Mouse (Mus musculus) intestine, embryonic 16.5 days (tissue): ENCODE results near the gene Krtap5-2. TPM values are rescaled to one million over a fixed set of nuclear protein-coding genes. Genes with fewer than 3 reads are reported as not detected.
"Not testable (repeated sequence)": the region's sequence is repeated elsewhere in the genome, so short reads cannot be mapped to it uniquely, and the experiment has no call there.

Experiments used
- ATAC-seq: fragments of 200-750 bp; cut with Nextera tagmentation; 2 replicates; pipeline ENCODE4 v1.8.0; 2017; ENCODE audit warnings: moderate TSS enrichment, moderate library complexity
- H3K27ac ChIP-seq: fragments of 300-500 bp; sonication (generic); 2 replicates; pipeline ENCODE4 v1.5.1; 2014; ENCODE audit warnings: mild to moderate bottlenecking, low read length
- H3K27me3 ChIP-seq: fragments of 300-500 bp; sonication (generic); replicated peaks from 2 replicates; pipeline ENCODE4 v1.6.1; 2014; ENCODE audit warnings: low read length, control low read depth, mixed read lengths; ENCODE audit not compliant: control insufficient read depth, insufficient read depth
- H3K36me3 ChIP-seq: fragments of 300-500 bp; sonication (generic); 2 replicates; pipeline ENCODE4 v1.6.1; 2014; ENCODE audit warnings: low read length, control low read depth; ENCODE audit not compliant: control insufficient read depth, insufficient read depth
- H3K4me1 ChIP-seq: fragments of 300-500 bp; sonication (generic); 2 replicates; pipeline ENCODE4 v1.6.1; 2014; ENCODE audit warnings: low read length, control low read depth, mixed read lengths; ENCODE audit not compliant: control insufficient read depth, insufficient read depth
- H3K4me2 ChIP-seq: fragments of 300-500 bp; sonication (generic); 2 replicates; pipeline ENCODE4 v1.6.1; 2014; ENCODE audit warnings: low read depth, low read length, control low read depth
- H3K4me3 ChIP-seq: fragments of 300-500 bp; sonication (generic); 2 replicates; pipeline ENCODE4 v1.5.1; 2014; ENCODE audit warnings: mild to moderate bottlenecking, low read length
- H3K9ac ChIP-seq: fragments of 300-500 bp; sonication (generic); 2 replicates; pipeline ENCODE4 v1.6.1; 2014; ENCODE audit warnings: low read depth, low read length
- H3K9me3 ChIP-seq: fragments of 300-500 bp; sonication (generic); 2 replicates; pipeline ENCODE4 v1.6.1; 2016; ENCODE audit warnings: low read length, control low read depth; ENCODE audit not compliant: control insufficient read depth
- WGBS: fragments of 180-500 bp; shearing (Covaris S2); extraction: QIAGEN DNeasy Blood & Tissue Kit; methylation state at CpG from one replicate; pipeline ENCODE4 v1.1.7; 2014; 5-methylcytosine and 5-hydroxymethylcytosine counted together
- polyA plus RNA-seq: library from polyadenylated mRNA; unstranded; fragments of >200 nt; fragmentation: Nextera tagmentation; extraction: Ambion mirVana; gene quantifications from 2 replicates; pipeline ENCODE4 v1.2.1, GENCODE M21; 2015

Gene Krtap5-2
- polyA plus RNA-seq, 1 experiment from 2014 or later: not detected

DNA sequence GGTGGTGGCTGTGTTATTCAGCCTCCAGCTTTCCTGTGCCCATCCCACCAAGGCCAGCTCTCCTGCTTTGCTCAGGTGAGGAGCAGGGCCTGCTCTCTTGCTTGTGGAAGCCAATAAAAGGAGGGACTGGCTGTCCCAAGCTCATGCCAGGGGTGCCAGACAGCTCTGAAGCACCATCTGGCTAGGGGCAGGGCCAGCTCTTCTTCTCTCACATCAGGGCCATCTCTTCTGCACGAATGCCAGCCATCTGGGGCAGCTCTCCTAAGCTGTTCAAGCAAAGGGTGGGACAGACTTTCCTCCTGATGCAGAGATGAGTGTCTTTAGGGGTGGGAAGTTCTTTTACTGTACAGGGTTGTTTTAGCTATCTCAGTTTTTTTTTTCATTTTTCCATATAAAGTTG, 5.2 kb upstream of the Krtap5-2 start:
- WGBS: 60% methylated on average over 1 of the region's 1 CpGs
- no peaks in the 10 kb centered on the region for H3K36me3 ChIP-seq
- no peaks in the 10 kb centered on the region for H3K4me1 ChIP-seq
- no peak overlapping the region for H3K27ac ChIP-seq
- no peak overlapping the region for H3K9ac ChIP-seq
- H3K4me2 ChIP-seq: no peak overlapping the region
- no peak for ATAC-seq
- H3K9me3 ChIP-seq: no peaks in the 10 kb centered on the region
- H3K27me3 ChIP-seq: no peaks in the 10 kb centered on the region
- no peak overlapping the region for H3K4me3 ChIP-seq

- no peak overlapping the region for H3K4me3 ChIP-seq
- no peak overlapping the region for H3K4me2 ChIP-seq
- no peaks in the 10 kb centered on the region for H3K27me3 ChIP-seq
- no peak overlapping the region for H3K9ac ChIP-seq
- no peaks in the 10 kb centered on the region for H3K9me3 ChIP-seq
- no peaks in the 10 kb centered on the region for H3K36me3 ChIP-seq
- ATAC-seq: no peak
- no peaks in the 10 kb centered on the region for H3K4me1 ChIP-seq
- WGBS: 76% methylated on average over 1 of the region's 1 CpGs
- H3K27ac ChIP-seq: no peak overlapping the region
Measured at GRCm38 (mm10) chr7:142178685-142179084, 2.9 kb upstream of the Krtap5-2 start.

DNA sequence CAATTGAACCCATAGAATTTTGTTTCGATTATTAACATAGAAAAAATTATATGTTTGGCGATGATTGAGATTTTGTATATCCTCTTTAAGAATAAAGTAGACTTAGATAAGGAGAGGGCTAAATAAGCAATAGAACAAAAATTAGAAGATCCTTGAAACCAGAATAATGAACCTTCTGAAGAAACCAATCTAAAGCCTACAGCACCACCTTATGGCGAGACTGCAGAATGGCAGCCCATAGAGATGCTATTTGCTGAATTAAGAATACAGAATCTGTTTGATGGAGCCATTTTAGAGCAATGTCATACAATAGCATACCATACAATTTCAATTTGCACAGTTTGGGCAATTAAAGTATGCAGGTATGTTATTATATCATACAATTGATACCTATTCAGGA, 6.0 kb downstream of the Krtap5-2 start:
- no peak overlapping the region for H3K27ac ChIP-seq
- no peak for ATAC-seq
- no peaks in the 10 kb centered on the region for H3K9me3 ChIP-seq
- no peak overlapping the region for H3K4me3 ChIP-seq
- H3K27me3 ChIP-seq: no peaks in the 10 kb centered on the region
- H3K9ac ChIP-seq: no peak overlapping the region
- H3K36me3 ChIP-seq: no peaks in the 10 kb centered on the region
- 50% methylated on average over 3 of the region's 3 CpGs for WGBS
- no peaks in the 10 kb centered on the region for H3K4me1 ChIP-seq
- H3K4me2 ChIP-seq: no peak overlapping the region

DNA sequence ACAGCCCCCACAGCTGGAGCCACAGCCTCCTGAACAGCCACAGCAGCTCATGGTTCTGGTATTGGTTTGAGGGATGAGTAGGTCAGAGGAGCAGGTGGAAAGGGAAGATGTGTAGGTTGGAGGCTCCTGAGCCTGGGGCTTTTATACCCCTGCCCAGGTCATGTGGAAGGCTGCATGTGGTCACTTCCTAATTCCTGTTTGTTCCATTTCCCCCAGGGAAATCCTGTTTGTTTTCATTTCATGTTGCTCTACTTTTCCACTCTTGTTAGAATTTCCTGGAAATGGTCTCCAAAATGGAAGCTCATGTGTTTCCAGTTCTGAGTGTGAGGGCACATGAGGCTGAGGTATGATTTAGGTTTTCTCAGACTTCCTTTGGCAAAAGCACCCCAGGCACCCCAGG, 10.2 kb downstream of the Krtap5-2 start, which contains the start of gene Gm4553:
Gene Gm4553 (minus strand): TSS at position 101 of the 400 bp plus-strand sequence.
- not testable (repeated sequence) for H3K27me3 ChIP-seq, H3K27ac ChIP-seq, H3K4me3 ChIP-seq, H3K9me3 ChIP-seq, H3K4me2 ChIP-seq, H3K9ac ChIP-seq, H3K4me1 ChIP-seq, H3K36me3 ChIP-seq, ATAC-seq

GRCm38 (mm10) chr7:142159366-142159765, 16.4 kb downstream of the Krtap5-2 start:
- WGBS: 94% methylated on average over 3 of the region's 3 CpGs
- Histone ChIP-seq H3K4me2 (no peak overlapping the region), H3K27ac (no peak overlapping the region), H3K4me1 (no peaks in the 10 kb centered on the region), H3K9me3 (no peaks in the 10 kb centered on the region), H3K9ac (no peak overlapping the region), H3K36me3 (no peaks in the 10 kb centered on the region), H3K4me3 (no peak overlapping the region), H3K27me3 (no peaks in the 10 kb centered on the region)
- no peak for ATAC-seq

GRCm38 (mm10) chr7:142157013-142157412, 18.8 kb downstream of the Krtap5-2 start, which contains the start of gene Gm29735:
Gene Gm29735 (minus strand): TSS chr7:142157113.
- H3K27me3 ChIP-seq, H3K27ac ChIP-seq, ATAC-seq, H3K4me3 ChIP-seq, H3K9me3 ChIP-seq, H3K4me1 ChIP-seq, H3K9ac ChIP-seq, H3K4me2 ChIP-seq, H3K36me3 ChIP-seq: not testable (repeated sequence)
- 37% methylated on average over 2 of the region's 2 CpGs for WGBS

GRCm38 (mm10) chr7:142155308-142155707, 20.5 kb downstream of the Krtap5-2 start:
- H3K36me3 ChIP-seq: no peaks in the 10 kb centered on the region
- no peaks in the 10 kb centered on the region for H3K27me3 ChIP-seq
- H3K9ac ChIP-seq: no peak overlapping the region
- 41% methylated on average over 1 of the region's 1 CpGs for WGBS
- ATAC-seq: no peak
- H3K4me3 ChIP-seq: no peak overlapping the region
- no peaks in the 10 kb centered on the region for H3K4me1 ChIP-seq
- H3K9me3 ChIP-seq: no peaks in the 10 kb centered on the region
- H3K27ac ChIP-seq: no peak overlapping the region
- H3K4me2 ChIP-seq: no peak overlapping the region

- Histone ChIP-seq H3K9me3 (no peaks in the 10 kb centered on the region), H3K27me3 (no peaks in the 10 kb centered on the region), H3K9ac (no peak overlapping the region), H3K27ac (no peak overlapping the region), H3K4me3 (no peak overlapping the region), H3K36me3 (no peaks in the 10 kb centered on the region), H3K4me2 (no peak overlapping the region), H3K4me1 (no peaks in the 10 kb centered on the region)
- ATAC-seq: no peak
- WGBS: 79% methylated on average over 4 of the region's 4 CpGs
Measured at GRCm38 (mm10) chr7:142152191-142152590, 23.6 kb downstream of the Krtap5-2 start.

GRCm38 (mm10) chr7:142148633-142149032, 27.2 kb downstream of the Krtap5-2 start:
- Histone ChIP-seq H3K9me3 (no peaks in the 10 kb centered on the region), H3K4me1 (no peaks in the 10 kb centered on the region), H3K36me3 (no peaks in the 10 kb centered on the region), H3K27ac (no peak overlapping the region), H3K9ac (no peak overlapping the region), H3K4me3 (no peak overlapping the region), H3K4me2 (no peak overlapping the region), H3K27me3 (no peaks in the 10 kb centered on the region)
- ATAC-seq: no peak

DNA sequence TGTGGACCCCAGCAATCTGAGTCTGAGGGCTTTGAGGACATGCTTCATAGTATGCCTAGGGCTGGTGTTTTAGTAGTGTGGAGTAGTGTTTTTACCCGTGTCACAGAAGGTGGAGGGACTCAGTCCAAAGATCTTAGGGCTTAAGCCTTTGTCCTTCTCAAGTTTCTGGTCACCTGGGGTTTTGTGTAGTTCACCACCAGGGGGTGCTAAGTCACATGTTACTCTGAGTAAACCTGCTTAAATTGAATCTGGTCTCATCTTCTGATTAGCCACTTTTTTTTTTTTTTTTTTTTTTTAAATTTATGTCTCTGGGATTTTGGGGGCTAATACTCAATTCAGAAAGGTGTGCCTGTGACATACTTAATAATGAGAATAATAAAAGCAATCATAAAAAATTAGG, 29.8 kb downstream of the Krtap5-2 start:
- H3K9me3 ChIP-seq: no peaks in the 10 kb centered on the region
- H3K4me2 ChIP-seq: no peak overlapping the region
- H3K4me3 ChIP-seq: no peak overlapping the region
- H3K36me3 ChIP-seq: no peaks in the 10 kb centered on the region
- no peak overlapping the region for H3K27ac ChIP-seq
- no peaks in the 10 kb centered on the region for H3K4me1 ChIP-seq
- no peaks in the 10 kb centered on the region for H3K27me3 ChIP-seq
- ATAC-seq: no peak
- WGBS: 7% methylated on average over 1 of the region's 1 CpGs
- H3K9ac ChIP-seq: no peak overlapping the region
